Mouse (Mus musculus) lung, postnatal 4 days (tissue): ENCODE results near the gene C3ar1.

Source experiments
- DNase-seq, 2 experiments: peaks; one replicate each; pipeline ENCODE4 v3.0.0; 2021

The C3ar1 gene

GRCm38 (mm10) chr6:122825923-122826742 is 29.8 kb downstream of the C3ar1 start:
- DNase-seq, result peak; percentile 63 to 76

- no peak for DNase-seq
These were observed 30.8 kb downstream of the C3ar1 start for GRCm38 (mm10) chr6:122825166-122825565.

- peak; percentile 23 to 43 for DNase-seq
These were observed 31.9 kb downstream of the C3ar1 start for GRCm38 (mm10) chr6:122824086-122824485.

- DNase-seq, result peak in 1 of 2 experiments; percentile 9
These were observed 34.1 kb downstream of the C3ar1 start for GRCm38 (mm10) chr6:122821822-122822221.

GRCm38 (mm10) chr6:122820799-122821650 is 34.9 kb downstream of the C3ar1 start:
- peak in 1 of 2 experiments; percentile 6 for DNase-seq

- DNase-seq, result peak in 1 of 2 experiments; percentile 42
These were observed 35.7 kb downstream of the C3ar1 start for GRCm38 (mm10) chr6:122820071-122820798.

GRCm38 (mm10) chr6:122819306-122820070 is 36.5 kb downstream of the C3ar1 start, which contains the start of gene Foxj2:
Foxj2 (plus strand) TSS chr6:122819914.
- peak; percentile 84 to 88 for DNase-seq

GRCm38 (mm10) chr6:122813640-122814039 is 42.3 kb downstream of the C3ar1 start:
- DNase-seq, result no peak

- no peak for DNase-seq
These were observed 43.2 kb downstream of the C3ar1 start for GRCm38 (mm10) chr6:122812716-122813115.

GRCm38 (mm10) chr6:122811771-122812600 is 44.0 kb downstream of the C3ar1 start:
- DNase-seq, result peak; percentile 47 to 64

GRCm38 (mm10) chr6:122811280-122811652 is 44.7 kb downstream of the C3ar1 start:
- DNase-seq, result peak; percentile 96 to 97

GRCm38 (mm10) chr6:122810615-122811279 is 45.2 kb downstream of the C3ar1 start:
- DNase-seq, result peak; percentile 98 to 99

- no peak for DNase-seq
These were observed 45.8 kb downstream of the C3ar1 start for GRCm38 (mm10) chr6:122810022-122810614.

- DNase-seq, result peak; percentile 58 to 85
These were observed 51.5 kb downstream of the C3ar1 start for GRCm38 (mm10) chr6:122804418-122804817.

GRCm38 (mm10) chr6:122801801-122802514 is 54.0 kb downstream of the C3ar1 start:
- peak; percentile 29 to 55 for DNase-seq

- peak in 1 of 2 experiments; percentile 66 for DNase-seq
These were observed 54.6 kb downstream of the C3ar1 start, which contains the start of gene Slc2a3 for GRCm38 (mm10) chr6:122801301-122801800. Slc2a3 (minus strand) TSS chr6:122801640.

GRCm38 (mm10) chr6:122800640-122801300 is 55.2 kb downstream of the C3ar1 start:
- no peak for DNase-seq
